Mouse (Mus musculus) ES-Bruce4 (cell line): Measurements from ENCODE around the gene Rprd1b.

Experiments used
- CTCF ChIP-seq: IDR thresholded peaks from one replicate; pipeline ENCODE4 v1.8.1; 2011; ENCODE audit warnings: low read depth, low read length
- POLR2A ChIP-seq: IDR thresholded peaks from one replicate; pipeline ENCODE4 v1.8.1; 2011; ENCODE audit warnings: low read length; ENCODE audit not compliant: insufficient read depth

DNA sequence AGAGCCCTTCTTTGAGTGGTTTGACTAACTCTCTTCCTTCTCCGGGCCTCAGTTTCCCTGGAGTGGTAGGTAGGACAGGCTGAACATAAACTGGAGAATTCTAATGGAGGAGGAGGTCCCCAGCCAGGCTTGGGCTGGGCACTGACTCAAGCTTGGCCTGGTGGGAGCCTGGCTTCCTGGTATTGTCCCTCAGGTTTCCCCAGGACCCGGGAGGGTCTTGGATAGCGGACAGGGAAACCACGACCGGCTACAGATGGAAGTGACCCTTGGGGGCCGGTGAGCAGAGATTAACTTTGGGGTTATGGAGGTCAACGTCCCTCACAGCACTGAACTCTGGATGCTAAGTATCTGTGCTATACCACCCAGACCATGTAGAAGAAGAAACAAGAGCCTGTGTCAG, 113.0 kb downstream of the Rprd1b start:
- TF ChIP-seq POLR2A: no peak
- no peak for TF ChIP-seq CTCF
